Mouse (Mus musculus): Measurements from ENCODE around the gene Ccdc28a. TPM values are rescaled to one million over a fixed set of nuclear protein-coding genes. Genes with fewer than 3 reads are reported as not detected.

The Ccdc28a gene
- polyA plus RNA-seq, 1 experiment from 2014 or later, result 7.3 TPM

DNA sequence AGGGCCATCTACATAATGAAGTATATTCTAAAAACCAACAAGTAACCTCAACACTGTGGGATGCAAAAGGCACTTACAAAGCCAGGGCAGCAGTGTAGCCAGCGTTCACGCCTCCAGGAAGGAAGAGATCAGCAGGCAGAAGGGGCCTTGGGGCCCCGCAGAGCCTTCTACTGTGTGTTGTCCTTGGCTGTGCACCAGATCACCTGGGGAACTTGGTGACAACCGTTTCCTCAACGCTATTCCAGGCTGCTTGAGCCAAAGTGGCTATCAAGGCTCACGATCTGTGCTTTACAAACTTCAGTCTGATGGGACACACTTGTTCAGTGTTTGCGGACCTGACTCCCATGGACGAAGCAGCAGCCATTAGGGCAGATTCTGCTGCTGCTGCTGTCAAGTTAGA lies 43.1 kb downstream of the Ccdc28a start:
- no peaks in the 10 kb centered on the region for H3K36me3 ChIP-seq (replicated peaks)
- H3K9me3 ChIP-seq, result no peaks in the 10 kb centered on the region
- H3K4me3 ChIP-seq (replicated peaks), result no peak overlapping the region
- H3K9ac ChIP-seq, result no peak overlapping the region
- no peaks in the 10 kb centered on the region for H3K27me3 ChIP-seq
- H3K27ac ChIP-seq, result no peak overlapping the region
- no peak overlapping the region for H3K4me2 ChIP-seq
- no peak for ATAC-seq (ENCODE audit: low FRiP score)
- WGBS, result 78% methylated on average over 8 of the region's 8 CpGs
- no peaks in the 10 kb centered on the region for H3K4me1 ChIP-seq

GRCm38 (mm10) chr10:18189498-18189897 lies 45.3 kb downstream of the Ccdc28a start:
- no peaks in the 10 kb centered on the region for H3K36me3 ChIP-seq (replicated peaks)
- WGBS, result 87% methylated on average over 4 of the region's 4 CpGs
- no peak overlapping the region for H3K4me2 ChIP-seq
- no peak overlapping the region for H3K27ac ChIP-seq
- ATAC-seq (ENCODE audit: low FRiP score), result no peak
- H3K4me3 ChIP-seq (replicated peaks), result no peak overlapping the region
- H3K4me1 ChIP-seq, result no peaks in the 10 kb centered on the region
- no peak overlapping the region for H3K9ac ChIP-seq
- no peaks in the 10 kb centered on the region for H3K27me3 ChIP-seq
- H3K9me3 ChIP-seq, result no peaks in the 10 kb centered on the region

- Histone ChIP-seq H3K4me2 (no peak overlapping the region), H3K36me3 (replicated peaks) (no peaks in the 10 kb centered on the region), H3K27ac (no peak overlapping the region), H3K9me3 (no peaks in the 10 kb centered on the region), H3K4me3 (replicated peaks) (no peak overlapping the region), H3K9ac (no peak overlapping the region), H3K27me3 (no peaks in the 10 kb centered on the region), H3K4me1 (no peaks in the 10 kb centered on the region)
- no peak for ATAC-seq (ENCODE audit: low FRiP score)
- 90% methylated on average over 6 of the region's 6 CpGs for WGBS
Observed at GRCm38 (mm10) chr10:18188564-18188963, 46.2 kb downstream of the Ccdc28a start.

DNA sequence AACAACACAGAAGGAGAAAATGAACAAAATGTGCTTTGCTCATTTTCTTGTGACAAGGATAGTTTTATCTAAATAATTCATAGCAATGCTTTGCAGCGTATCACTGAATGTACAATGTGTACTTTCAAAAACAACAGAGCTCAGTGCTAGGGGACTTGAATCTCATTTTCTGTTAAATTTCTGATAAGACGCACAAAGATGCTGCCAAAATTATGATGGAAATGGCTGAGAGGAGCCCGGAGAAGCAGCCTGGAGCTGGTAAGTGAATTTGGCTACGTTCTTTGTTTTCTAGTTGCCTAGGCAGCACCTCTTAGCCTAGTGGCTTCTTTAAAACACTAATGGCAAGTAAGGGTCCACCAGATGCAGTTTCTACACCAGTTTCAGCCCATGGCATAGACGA lies 52.6 kb downstream of the Ccdc28a start:
- no peak overlapping the region for H3K9ac ChIP-seq
- H3K4me2 ChIP-seq, result no peak overlapping the region
- H3K4me3 ChIP-seq (replicated peaks), result no peak overlapping the region
- no peaks in the 10 kb centered on the region for H3K4me1 ChIP-seq
- 94% methylated on average over 5 of the region's 5 CpGs for WGBS
- no peak overlapping the region for H3K27ac ChIP-seq
- H3K36me3 ChIP-seq (replicated peaks), result no peaks in the 10 kb centered on the region
- H3K9me3 ChIP-seq, result no peaks in the 10 kb centered on the region
- ATAC-seq (ENCODE audit: low FRiP score), result no peak
- H3K27me3 ChIP-seq, result no peaks in the 10 kb centered on the region

GRCm38 (mm10) chr10:18177304-18177703 lies 57.5 kb downstream of the Ccdc28a start:
- H3K9me3 ChIP-seq, result no peaks in the 10 kb centered on the region
- 73% methylated on average over 2 of the region's 2 CpGs for WGBS
- no peak overlapping the region for H3K9ac ChIP-seq
- no peaks in the 10 kb centered on the region for H3K36me3 ChIP-seq (replicated peaks)
- H3K27ac ChIP-seq, result no peak overlapping the region
- no peak overlapping the region for H3K4me3 ChIP-seq (replicated peaks)
- no peaks in the 10 kb centered on the region for H3K27me3 ChIP-seq
- ATAC-seq (ENCODE audit: low FRiP score), result no peak
- no peak overlapping the region for H3K4me2 ChIP-seq
- H3K4me1 ChIP-seq, result no peaks in the 10 kb centered on the region

DNA sequence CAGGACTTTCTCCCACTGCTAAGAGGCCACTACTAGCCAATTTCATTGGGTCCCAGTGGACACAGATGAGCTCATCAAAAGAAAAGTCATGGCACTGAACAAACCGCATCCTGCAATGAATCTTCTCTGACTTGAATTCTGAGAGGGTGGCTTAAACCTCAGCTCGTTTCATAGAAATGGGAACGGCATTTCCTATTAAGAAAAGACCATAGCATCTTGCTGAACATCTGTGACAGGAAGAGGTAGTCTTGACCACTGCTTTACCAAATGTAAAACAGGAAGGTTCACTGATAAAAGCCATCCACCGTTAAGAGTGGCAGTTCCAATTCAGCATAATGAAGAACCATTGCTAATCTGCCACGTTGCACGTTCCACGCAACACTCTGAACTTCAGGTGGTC lies 58.1 kb downstream of the Ccdc28a start:
- no peak overlapping the region for H3K4me3 ChIP-seq (replicated peaks)
- H3K27ac ChIP-seq, result no peak overlapping the region
- H3K36me3 ChIP-seq (replicated peaks), result no peaks in the 10 kb centered on the region
- H3K27me3 ChIP-seq, result no peaks in the 10 kb centered on the region
- H3K9me3 ChIP-seq, result no peaks in the 10 kb centered on the region
- no peak overlapping the region for H3K4me2 ChIP-seq
- H3K4me1 ChIP-seq, result no peaks in the 10 kb centered on the region
- no peak overlapping the region for H3K9ac ChIP-seq
- no peak for ATAC-seq (ENCODE audit: low FRiP score)
- WGBS, result 94% methylated on average over 7 of the region's 7 CpGs

DNA sequence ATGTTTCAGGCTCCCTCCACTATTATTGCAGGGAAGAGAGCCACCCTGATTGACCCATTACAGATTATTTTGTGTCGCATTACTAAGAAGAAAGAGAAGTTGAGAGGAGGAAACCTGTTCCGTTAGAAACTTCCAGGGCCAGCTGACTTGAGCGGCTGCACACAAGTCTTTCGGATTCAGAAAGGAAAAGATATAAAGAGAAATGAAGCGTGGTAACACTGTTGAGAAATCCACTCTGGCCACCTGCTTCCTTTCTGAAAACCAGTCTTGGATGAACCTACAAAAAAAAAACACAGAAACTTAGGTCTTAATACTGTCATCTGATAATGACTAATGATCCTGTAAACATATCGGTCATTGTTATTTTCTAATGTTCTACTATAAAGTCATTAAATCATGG lies 59.7 kb downstream of the Ccdc28a start:
- no peak for ATAC-seq (ENCODE audit: low FRiP score)
- 94% methylated on average over 6 of the region's 6 CpGs for WGBS

More for the DNA sequence above, 59.7 kb downstream of the Ccdc28a start:
- no peak overlapping the region for H3K4me3 ChIP-seq (replicated peaks)
- no peak overlapping the region for H3K4me2 ChIP-seq
- H3K9ac ChIP-seq, result no peak overlapping the region
- H3K27me3 ChIP-seq, result no peaks in the 10 kb centered on the region
- H3K27ac ChIP-seq, result no peak overlapping the region
- H3K9me3 ChIP-seq, result no peaks in the 10 kb centered on the region
- no peaks in the 10 kb centered on the region for H3K4me1 ChIP-seq
- no peaks in the 10 kb centered on the region for H3K36me3 ChIP-seq (replicated peaks)

Other genes starting within 250 kb of the Ccdc28a start
- gene Abracl, start 211.7 kb downstream of the Ccdc28a start, polyA plus RNA-seq (2016; fragmentation: Nextera tagmentation; extraction: Ambion mirVana), result 226 and 252 TPM in 2 replicates
- 12.9 and 20.3 TPM in 2 replicates for gene Reps1, start 179.1 kb downstream of the Ccdc28a start, polyA plus RNA-seq (2016; fragmentation: Nextera tagmentation; extraction: Ambion mirVana)
- 0.41 TPM in 2 replicates for gene Ect2l, start 24.1 kb downstream of the Ccdc28a start, polyA plus RNA-seq (2016; fragmentation: Nextera tagmentation; extraction: Ambion mirVana)
- gene Nhsl1, start 84.0 kb upstream of the Ccdc28a start, polyA plus RNA-seq (2016; fragmentation: Nextera tagmentation; extraction: Ambion mirVana), result 15.9 and 17.2 TPM in 2 replicates